Mouse (Mus musculus): ENCODE data around the gene Spink4. TPM values are rescaled to one million over a fixed set of nuclear protein-coding genes. Genes with fewer than 3 reads are reported as not detected.

The Spink4 gene
- total and polyA plus RNA-seq, 2 experiments from 2014 or later, result 7.7 TPM; not detected in 1

- Histone ChIP-seq H3K4me2 (ENCODE audit: low read depth, low read length) (no peak overlapping the region), H3K36me3 (replicated peaks; ENCODE audit: control insufficient read depth, insufficient read depth, low read length) (peaks cover 76% of the 10 kb centered on the region), H3K27ac (ENCODE audit: low read depth) (no peak overlapping the region), H3K4me1 (ENCODE audit: control insufficient read depth, insufficient read depth) (no peaks in the 10 kb centered on the region), H3K4me3 (ENCODE audit: low read depth, low read length) (no peak overlapping the region), H3K9ac (replicated peaks; ENCODE audit: low read depth, low read length) (no peak overlapping the region), H3K27me3 (ENCODE audit: control insufficient read depth, insufficient read depth, low read length) (no peaks in the 10 kb centered on the region), H3K9me3 (replicated peaks; ENCODE audit: control insufficient read depth, low read length) (no peaks in the 10 kb centered on the region)
- ATAC-seq (ENCODE audit: insufficient read depth, low read depth) (no peak), DNase-seq (ENCODE audit: low spot score) (no peak)
- no peak for TF ChIP-seq CTCF (IDR thresholded peaks at IDR 0.05; ENCODE audit: low read depth)
- TF ChIP-seq EP300 (IDR thresholded peaks at IDR 0.05; ENCODE audit: low read depth), result no peak
- 70% methylated on average over 6 of the region's 6 CpGs for WGBS
Measured at GRCm38 (mm10) chr4:40955942-40956341, 36.1 kb downstream of the Spink4 start.

- TF ChIP-seq CTCF (IDR thresholded peaks at IDR 0.05; ENCODE audit: low read depth) (no peak), EP300 (IDR thresholded peaks at IDR 0.05; ENCODE audit: low read depth) (no peak)
- H3K4me2 ChIP-seq (ENCODE audit: low read depth, low read length), result no peak overlapping the region
- no peak for DNase-seq (ENCODE audit: low spot score)
- H3K36me3 ChIP-seq (replicated peaks; ENCODE audit: control insufficient read depth, insufficient read depth, low read length), result peaks cover 69% of the 10 kb centered on the region
- ATAC-seq (ENCODE audit: insufficient read depth, low read depth), result no peak
- H3K27me3 ChIP-seq (ENCODE audit: control insufficient read depth, insufficient read depth, low read length), result no peaks in the 10 kb centered on the region
- WGBS, result 79% methylated on average over 3 of the region's 3 CpGs
- no peak overlapping the region for H3K27ac ChIP-seq (ENCODE audit: low read depth)
- H3K9ac ChIP-seq (replicated peaks; ENCODE audit: low read depth, low read length), result no peak overlapping the region
- no peak overlapping the region for H3K4me3 ChIP-seq (ENCODE audit: low read depth, low read length)
- H3K9me3 ChIP-seq (replicated peaks; ENCODE audit: control insufficient read depth, low read length), result no peaks in the 10 kb centered on the region
- no peaks in the 10 kb centered on the region for H3K4me1 ChIP-seq (ENCODE audit: control insufficient read depth, insufficient read depth)
Measured at GRCm38 (mm10) chr4:40963536-40963935, 43.7 kb downstream of the Spink4 start.

GRCm38 (mm10) chr4:40969161-40969560 is 49.3 kb downstream of the Spink4 start:
- Histone ChIP-seq H3K9me3 (replicated peaks; ENCODE audit: control insufficient read depth, low read length) (no peaks in the 10 kb centered on the region), H3K36me3 (replicated peaks; ENCODE audit: control insufficient read depth, insufficient read depth, low read length) (peaks cover 20% of the 10 kb centered on the region), H3K9ac (replicated peaks; ENCODE audit: low read depth, low read length) (no peak overlapping the region), H3K4me3 (ENCODE audit: low read depth, low read length) (no peak overlapping the region), H3K27ac (ENCODE audit: low read depth) (no peak overlapping the region), H3K4me1 (ENCODE audit: control insufficient read depth, insufficient read depth) (peaks cover 25% of the 10 kb centered on the region), H3K4me2 (ENCODE audit: low read depth, low read length) (no peak overlapping the region), H3K27me3 (ENCODE audit: control insufficient read depth, insufficient read depth, low read length) (no peaks in the 10 kb centered on the region)
- no peak for TF ChIP-seq EP300 (IDR thresholded peaks at IDR 0.05; ENCODE audit: low read depth)
- TF ChIP-seq CTCF (IDR thresholded peaks at IDR 0.05; ENCODE audit: low read depth), result no peak
- DNase-seq (ENCODE audit: low spot score) (no peak), ATAC-seq (ENCODE audit: insufficient read depth, low read depth) (no peak)
- WGBS, result 53% methylated on average over 4 of the region's 4 CpGs

DNA sequence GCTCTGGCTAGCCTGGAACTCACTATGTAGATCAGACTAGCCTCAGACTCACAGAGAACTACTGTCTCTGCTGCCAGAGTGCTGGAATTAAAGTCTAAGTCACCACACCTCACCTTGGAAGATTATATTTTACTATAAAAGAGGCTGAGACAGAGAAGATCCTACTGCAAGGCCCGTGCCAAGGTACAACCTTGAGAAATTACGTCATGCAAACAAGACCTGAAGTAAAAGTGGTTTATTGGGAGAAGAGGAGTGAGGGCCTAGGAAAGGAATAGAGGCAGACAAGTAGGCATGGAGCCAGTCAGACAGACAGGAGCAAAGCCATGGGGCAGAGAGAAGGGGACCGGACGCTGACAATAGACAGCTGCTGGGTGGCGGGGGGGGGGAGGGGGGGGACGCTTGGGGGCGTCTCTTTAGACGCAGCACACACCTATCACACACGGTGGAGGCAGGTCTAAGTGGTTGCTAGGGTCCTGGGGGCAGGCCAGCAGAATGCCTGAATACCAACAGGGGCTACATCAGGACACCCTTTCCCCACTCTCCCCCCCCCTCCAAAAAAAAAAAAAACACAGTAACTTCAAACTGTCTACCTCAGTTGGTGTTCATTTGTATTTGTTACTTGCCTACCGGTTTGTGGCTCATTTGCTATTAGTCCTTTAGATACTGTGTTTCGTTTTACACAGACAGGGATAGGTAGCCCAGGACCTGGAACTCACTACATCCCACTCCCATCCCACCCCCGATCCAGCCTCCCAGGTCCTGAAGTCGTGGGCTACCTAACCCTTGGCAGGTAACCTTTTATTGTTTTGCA is 50.1 kb downstream of the Spink4 start:
- TF ChIP-seq CTCF (IDR thresholded peaks at IDR 0.05; ENCODE audit: low read depth) (no peak), EP300 (IDR thresholded peaks at IDR 0.05; ENCODE audit: low read depth) (no peak)
- H3K4me3 ChIP-seq (ENCODE audit: low read depth, low read length), result peak overlapping the region; percentile 73
- no peaks in the 10 kb centered on the region for H3K27me3 ChIP-seq (ENCODE audit: control insufficient read depth, insufficient read depth, low read length)
- peak overlapping the region; percentile 92 for H3K27ac ChIP-seq (ENCODE audit: low read depth)
- H3K36me3 ChIP-seq (replicated peaks; ENCODE audit: control insufficient read depth, insufficient read depth, low read length), result peaks cover 14% of the 10 kb centered on the region
- no peaks in the 10 kb centered on the region for H3K9me3 ChIP-seq (replicated peaks; ENCODE audit: control insufficient read depth, low read length)
- H3K4me1 ChIP-seq (ENCODE audit: control insufficient read depth, insufficient read depth), result peaks cover 25% of the 10 kb centered on the region
- peak; percentile 45 for ATAC-seq (ENCODE audit: insufficient read depth, low read depth)
- 10% methylated on average over 12 of the region's 13 CpGs for WGBS
- peak; percentile 38 for DNase-seq (ENCODE audit: low spot score)
- peak overlapping the region; percentile 77 for H3K4me2 ChIP-seq (ENCODE audit: low read depth, low read length)
- peak overlapping the region; percentile 75 for H3K9ac ChIP-seq (replicated peaks; ENCODE audit: low read depth, low read length)

DNA sequence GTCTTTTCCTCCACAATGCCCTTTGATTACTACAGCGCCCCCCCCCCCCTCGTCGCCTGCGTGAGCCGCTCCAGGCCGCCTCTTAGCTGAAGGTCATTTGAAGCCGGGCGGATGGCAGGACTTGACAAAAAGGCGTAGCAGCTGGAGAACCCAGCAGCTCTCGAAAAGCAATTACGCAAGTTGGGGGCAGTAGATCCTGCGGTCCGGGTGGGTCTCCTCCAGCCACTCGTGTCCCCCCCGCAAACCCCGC is 50.7 kb downstream of the Spink4 start:
- peak; percentile 83; the same call in 1 of the 2 replicates for TF ChIP-seq EP300 (IDR thresholded peaks at IDR 0.05; ENCODE audit: low read depth)
- TF ChIP-seq CTCF (IDR thresholded peaks at IDR 0.05; ENCODE audit: low read depth), result no peak
- H3K36me3 ChIP-seq (replicated peaks; ENCODE audit: control insufficient read depth, insufficient read depth, low read length), result peaks cover 11% of the 10 kb centered on the region
- H3K9ac ChIP-seq (replicated peaks; ENCODE audit: low read depth, low read length), result peak overlapping the region; percentile 75
- peak overlapping the region; percentile 77 for H3K4me2 ChIP-seq (ENCODE audit: low read depth, low read length)
- DNase-seq (ENCODE audit: low spot score) (no peak), ATAC-seq (ENCODE audit: insufficient read depth, low read depth) (peak; percentile 25)
- H3K27me3 ChIP-seq (ENCODE audit: control insufficient read depth, insufficient read depth, low read length), result no peaks in the 10 kb centered on the region
- under 1% methylated on average over 16 of the region's 16 CpGs for WGBS
- H3K4me1 ChIP-seq (ENCODE audit: control insufficient read depth, insufficient read depth), result peaks cover 25% of the 10 kb centered on the region
- H3K4me3 ChIP-seq (ENCODE audit: low read depth, low read length), result peak overlapping the region; percentile 73
- no peaks in the 10 kb centered on the region for H3K9me3 ChIP-seq (replicated peaks; ENCODE audit: control insufficient read depth, low read length)
- H3K27ac ChIP-seq (ENCODE audit: low read depth), result peak overlapping the region; percentile 92
